Mouse (Mus musculus): ENCODE data around the gene Trim60.

Trim60 gene

DNA sequence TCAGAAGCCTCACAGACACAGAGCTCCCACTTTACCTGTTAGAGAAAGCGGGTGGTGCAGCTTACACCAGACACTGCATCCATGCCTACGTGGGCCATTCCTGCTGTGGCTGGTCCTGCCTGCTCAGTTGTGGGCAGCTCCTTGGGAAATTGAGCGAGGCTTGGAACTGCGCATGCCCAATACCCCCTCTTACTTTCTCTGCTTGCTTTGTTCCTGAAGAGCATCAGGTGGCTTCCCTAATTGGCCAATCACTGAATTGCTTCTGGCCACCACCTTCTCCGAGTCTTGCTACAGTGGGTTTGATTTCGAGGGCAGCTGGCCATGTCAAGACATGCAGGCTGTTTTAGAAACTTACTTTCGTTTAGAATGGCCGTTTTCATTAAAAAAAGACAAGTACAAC, at the start of gene Trim60, which contains the start of gene Trim61:
TSS of gene Trim60 (minus strand) at position 162 of the 400 bp plus-strand sequence.
TSS of gene Trim61 (minus strand) at position 101 of the 400 bp plus-strand sequence.
- Histone ChIP-seq H3K36me3 (ENCODE audit: control insufficient read depth, insufficient read depth, low read length, poor library complexity, severe bottlenecking) (no peaks in the 10 kb centered on the region), H3K27me3 (ENCODE audit: control insufficient read depth, insufficient read depth, low read length, poor library complexity, severe bottlenecking) (no peaks in the 10 kb centered on the region)
- no peak for DNase-seq (ENCODE audit: low read depth, low spot score)

DNA sequence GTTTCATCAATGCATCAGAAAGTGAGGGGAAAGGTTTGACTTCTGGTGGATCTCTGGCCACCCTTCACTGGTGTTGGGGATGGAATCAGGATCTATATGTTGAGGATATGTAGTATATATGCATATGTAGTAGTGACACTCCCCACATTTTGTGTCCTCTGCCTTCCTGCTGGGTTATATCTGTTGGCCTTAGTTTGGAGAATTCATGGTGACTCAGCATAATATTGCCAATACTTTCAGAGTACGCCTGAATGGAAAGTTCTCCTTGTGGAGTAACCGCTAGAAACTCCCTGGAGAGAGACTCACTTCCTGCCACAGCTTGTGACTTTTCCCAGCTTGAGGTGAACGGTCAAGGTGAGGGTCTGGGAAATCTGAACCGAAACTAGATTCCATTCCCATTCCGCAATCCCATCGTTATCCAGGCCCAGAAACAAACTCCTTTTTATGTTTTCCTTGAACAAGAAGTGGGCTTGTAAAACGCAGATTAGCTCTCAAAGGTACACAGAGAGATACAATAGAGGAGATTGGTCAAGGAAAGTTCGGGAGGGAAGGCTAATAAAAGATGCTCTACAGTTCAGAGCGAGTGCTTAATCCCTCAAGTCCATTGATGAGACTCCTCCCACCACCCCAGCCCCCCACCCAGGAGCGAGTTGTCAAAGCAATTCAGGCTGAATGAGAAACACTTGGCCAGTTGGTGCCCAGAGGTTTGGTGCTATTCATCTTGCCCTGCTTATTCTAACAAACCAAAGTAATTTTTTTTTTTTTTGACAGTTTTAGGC, 49.5 kb upstream of the Trim60 start:
- DNase-seq (ENCODE audit: low read depth, low spot score), result no peak
- no peaks in the 10 kb centered on the region for H3K36me3 ChIP-seq (ENCODE audit: control insufficient read depth, insufficient read depth, low read length, poor library complexity, severe bottlenecking)
- no peaks in the 10 kb centered on the region for H3K27me3 ChIP-seq (ENCODE audit: control insufficient read depth, insufficient read depth, low read length, poor library complexity, severe bottlenecking)

DNA sequence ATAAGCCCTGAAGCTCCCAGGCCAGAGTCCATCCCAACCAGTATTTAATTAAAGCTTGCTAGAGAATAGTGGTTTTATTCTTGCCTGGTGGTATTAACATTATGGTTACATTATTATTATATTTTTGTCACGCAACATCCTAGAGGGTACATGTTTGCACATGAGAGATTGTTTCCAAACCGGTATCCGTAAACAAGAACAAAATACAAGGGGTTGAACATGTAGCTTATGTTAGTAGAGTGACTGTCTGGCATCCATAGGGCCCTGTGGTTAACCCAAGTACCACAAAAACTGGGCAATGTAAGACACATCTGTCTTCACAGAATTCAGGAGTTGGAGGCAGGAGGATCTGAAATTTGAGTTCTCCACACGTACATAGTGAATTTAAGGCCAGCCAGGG, 48.6 kb upstream of the Trim60 start:
- DNase-seq (ENCODE audit: low read depth, low spot score), result no peak
- Histone ChIP-seq H3K27me3 (ENCODE audit: control insufficient read depth, insufficient read depth, low read length, poor library complexity, severe bottlenecking) (no peaks in the 10 kb centered on the region), H3K36me3 (ENCODE audit: control insufficient read depth, insufficient read depth, low read length, poor library complexity, severe bottlenecking) (no peaks in the 10 kb centered on the region)

DNA sequence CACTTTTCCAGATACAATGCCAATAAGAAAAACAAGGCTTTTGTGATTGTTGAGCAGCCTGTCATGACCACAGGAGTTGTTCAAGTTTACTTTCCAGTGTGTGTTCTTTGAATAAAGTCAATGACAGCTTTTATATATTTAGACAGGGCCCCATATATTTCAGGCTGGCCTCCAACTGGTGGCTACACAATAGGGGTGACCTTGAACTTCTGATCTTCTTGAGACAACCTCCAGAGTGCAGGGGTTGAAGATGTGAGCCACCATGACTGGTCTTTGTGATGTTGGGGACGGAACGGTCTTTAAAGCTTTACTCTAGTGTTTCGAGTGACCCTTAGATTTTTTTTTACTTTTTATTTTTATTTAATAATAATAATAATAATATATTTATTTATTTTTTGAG, 47.2 kb upstream of the Trim60 start:
- DNase-seq (ENCODE audit: low read depth, low spot score), result no peak
- no peaks in the 10 kb centered on the region for H3K36me3 ChIP-seq (ENCODE audit: control insufficient read depth, insufficient read depth, low read length, poor library complexity, severe bottlenecking)

DNA sequence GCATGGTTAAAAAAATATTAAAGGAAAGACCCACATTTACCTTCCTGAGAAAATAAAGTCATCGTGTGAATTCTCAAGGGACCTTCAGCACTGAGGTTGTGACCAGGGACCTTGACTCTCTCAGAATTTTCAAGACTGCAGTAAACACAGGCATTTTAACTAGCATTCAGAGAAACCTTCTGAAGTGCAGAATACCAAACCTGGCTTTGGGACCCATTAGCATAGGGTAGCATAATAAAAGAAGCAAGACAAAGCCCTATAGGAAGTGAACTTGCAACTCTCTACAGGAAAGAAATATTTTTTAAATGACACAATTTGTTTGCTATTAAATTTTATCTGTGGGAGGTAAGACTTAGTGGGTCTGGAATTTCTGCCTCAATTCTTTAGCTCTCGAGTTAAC, 45.7 kb upstream of the Trim60 start:
- no peaks in the 10 kb centered on the region for H3K27me3 ChIP-seq (ENCODE audit: control insufficient read depth, insufficient read depth, low read length, poor library complexity, severe bottlenecking)
- no peaks in the 10 kb centered on the region for H3K36me3 ChIP-seq (ENCODE audit: control insufficient read depth, insufficient read depth, low read length, poor library complexity, severe bottlenecking)
- DNase-seq (ENCODE audit: low read depth, low spot score), result no peak

More for the DNA sequence above, 47.2 kb upstream of the Trim60 start:
- no peaks in the 10 kb centered on the region for H3K27me3 ChIP-seq (ENCODE audit: control insufficient read depth, insufficient read depth, low read length, poor library complexity, severe bottlenecking)

- Histone ChIP-seq H3K36me3 (ENCODE audit: control insufficient read depth, insufficient read depth, low read length, poor library complexity, severe bottlenecking) (no peaks in the 10 kb centered on the region), H3K27me3 (ENCODE audit: control insufficient read depth, insufficient read depth, low read length, poor library complexity, severe bottlenecking) (no peaks in the 10 kb centered on the region)
- DNase-seq (ENCODE audit: low read depth, low spot score), result no peak
Measured at GRCm38 (mm10) chr8:65062195-65062594, 43.8 kb upstream of the Trim60 start.

GRCm38 (mm10) chr8:65056722-65057121, 38.3 kb upstream of the Trim60 start:
- Histone ChIP-seq H3K27me3 (ENCODE audit: control insufficient read depth, insufficient read depth, low read length, poor library complexity, severe bottlenecking) (no peaks in the 10 kb centered on the region), H3K36me3 (ENCODE audit: control insufficient read depth, insufficient read depth, low read length, poor library complexity, severe bottlenecking) (no peaks in the 10 kb centered on the region)
- no peak for DNase-seq (ENCODE audit: low read depth, low spot score)

- DNase-seq (ENCODE audit: low read depth, low spot score), result no peak
- H3K27me3 ChIP-seq (ENCODE audit: control insufficient read depth, insufficient read depth, low read length, poor library complexity, severe bottlenecking), result no peaks in the 10 kb centered on the region
- no peaks in the 10 kb centered on the region for H3K36me3 ChIP-seq (ENCODE audit: control insufficient read depth, insufficient read depth, low read length, poor library complexity, severe bottlenecking)
Measured at GRCm38 (mm10) chr8:65053968-65054367, 35.6 kb upstream of the Trim60 start.

DNA sequence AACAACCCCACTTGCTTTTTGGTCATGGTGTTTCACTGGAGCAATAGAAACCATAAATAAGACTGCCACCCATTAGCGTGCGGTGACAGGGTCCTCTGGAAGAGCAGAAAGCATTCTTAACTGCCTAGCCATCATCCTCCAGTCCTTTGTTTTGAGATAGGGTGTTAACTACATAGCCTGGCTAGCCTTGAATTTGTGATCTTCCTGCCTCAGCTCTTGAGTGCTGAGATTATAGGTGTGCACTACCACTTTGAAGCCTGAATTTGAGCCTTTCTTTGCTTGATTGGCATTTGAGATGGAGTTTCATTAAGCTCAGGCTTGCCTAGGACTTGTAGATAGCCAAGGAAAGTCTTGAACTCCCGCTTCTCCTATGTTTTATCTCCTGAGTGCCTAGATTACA, 35.2 kb upstream of the Trim60 start:
- no peaks in the 10 kb centered on the region for H3K36me3 ChIP-seq (ENCODE audit: control insufficient read depth, insufficient read depth, low read length, poor library complexity, severe bottlenecking)
- DNase-seq (ENCODE audit: low read depth, low spot score), result no peak
- no peaks in the 10 kb centered on the region for H3K27me3 ChIP-seq (ENCODE audit: control insufficient read depth, insufficient read depth, low read length, poor library complexity, severe bottlenecking)

- DNase-seq (ENCODE audit: low read depth, low spot score), result no peak
- no peaks in the 10 kb centered on the region for H3K36me3 ChIP-seq (ENCODE audit: control insufficient read depth, insufficient read depth, low read length, poor library complexity, severe bottlenecking)
- H3K27me3 ChIP-seq (ENCODE audit: control insufficient read depth, insufficient read depth, low read length, poor library complexity, severe bottlenecking), result no peaks in the 10 kb centered on the region
Measured at GRCm38 (mm10) chr8:65047801-65048200, 29.4 kb upstream of the Trim60 start.

- Histone ChIP-seq H3K36me3 (ENCODE audit: control insufficient read depth, insufficient read depth, low read length, poor library complexity, severe bottlenecking) (no peaks in the 10 kb centered on the region), H3K27me3 (ENCODE audit: control insufficient read depth, insufficient read depth, low read length, poor library complexity, severe bottlenecking) (no peaks in the 10 kb centered on the region)
- no peak for DNase-seq (ENCODE audit: low read depth, low spot score)
Measured at GRCm38 (mm10) chr8:65047193-65047592, 28.8 kb upstream of the Trim60 start.

GRCm38 (mm10) chr8:65046565-65046964, 28.2 kb upstream of the Trim60 start:
- no peak for DNase-seq (ENCODE audit: low read depth, low spot score)
- Histone ChIP-seq H3K27me3 (ENCODE audit: control insufficient read depth, insufficient read depth, low read length, poor library complexity, severe bottlenecking) (no peaks in the 10 kb centered on the region), H3K36me3 (ENCODE audit: control insufficient read depth, insufficient read depth, low read length, poor library complexity, severe bottlenecking) (no peaks in the 10 kb centered on the region)

GRCm38 (mm10) chr8:65037117-65037533, 18.7 kb upstream of the Trim60 start, which contains the start of gene Apela:
TSS of gene Apela (minus strand) at chr8:65037336.
- no peak for DNase-seq (ENCODE audit: low read depth, low spot score)
- Histone ChIP-seq H3K27me3 (ENCODE audit: control insufficient read depth, insufficient read depth, low read length, poor library complexity, severe bottlenecking) (no peaks in the 10 kb centered on the region), H3K36me3 (ENCODE audit: control insufficient read depth, insufficient read depth, low read length, poor library complexity, severe bottlenecking) (no peaks in the 10 kb centered on the region)

GRCm38 (mm10) chr8:65034136-65034535, 15.8 kb upstream of the Trim60 start:
- Histone ChIP-seq H3K36me3 (ENCODE audit: control insufficient read depth, insufficient read depth, low read length, poor library complexity, severe bottlenecking) (no peaks in the 10 kb centered on the region), H3K27me3 (ENCODE audit: control insufficient read depth, insufficient read depth, low read length, poor library complexity, severe bottlenecking) (no peaks in the 10 kb centered on the region)
- no peak for DNase-seq (ENCODE audit: low read depth, low spot score)

DNA sequence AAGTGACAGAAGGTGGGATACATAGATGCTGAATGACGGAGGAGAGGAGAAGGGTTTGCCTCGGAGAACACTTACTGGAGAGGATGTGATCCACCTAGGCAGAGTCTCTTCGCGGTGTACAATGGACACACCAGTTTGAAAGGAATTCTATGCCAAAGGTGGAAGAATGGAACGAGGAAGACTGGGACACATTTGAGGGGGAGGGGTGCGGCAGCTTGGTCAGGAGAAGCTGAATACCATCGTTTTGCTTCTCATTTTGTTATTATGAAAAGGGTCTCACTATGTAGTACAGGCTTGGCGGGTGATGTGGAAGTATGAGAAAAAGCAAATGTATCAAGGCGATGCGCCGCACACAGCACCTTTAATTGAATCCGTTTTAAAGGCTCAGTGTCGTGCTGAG, 14.7 kb upstream of the Trim60 start:
- DNase-seq (ENCODE audit: low read depth, low spot score), result no peak
- H3K27me3 ChIP-seq (ENCODE audit: control insufficient read depth, insufficient read depth, low read length, poor library complexity, severe bottlenecking), result no peaks in the 10 kb centered on the region
- H3K36me3 ChIP-seq (ENCODE audit: control insufficient read depth, insufficient read depth, low read length, poor library complexity, severe bottlenecking), result no peaks in the 10 kb centered on the region

GRCm38 (mm10) chr8:65032107-65032506, 13.7 kb upstream of the Trim60 start:
- Histone ChIP-seq H3K36me3 (ENCODE audit: control insufficient read depth, insufficient read depth, low read length, poor library complexity, severe bottlenecking) (no peaks in the 10 kb centered on the region), H3K27me3 (ENCODE audit: control insufficient read depth, insufficient read depth, low read length, poor library complexity, severe bottlenecking) (no peaks in the 10 kb centered on the region)

More at GRCm38 (mm10) chr8:65032107-65032506, 13.7 kb upstream of the Trim60 start:
- DNase-seq (ENCODE audit: low read depth, low spot score), result no peak
